Mouse (Mus musculus): Measurements from ENCODE around the gene E130208F15Rik.

E130208F15Rik gene

DNA sequence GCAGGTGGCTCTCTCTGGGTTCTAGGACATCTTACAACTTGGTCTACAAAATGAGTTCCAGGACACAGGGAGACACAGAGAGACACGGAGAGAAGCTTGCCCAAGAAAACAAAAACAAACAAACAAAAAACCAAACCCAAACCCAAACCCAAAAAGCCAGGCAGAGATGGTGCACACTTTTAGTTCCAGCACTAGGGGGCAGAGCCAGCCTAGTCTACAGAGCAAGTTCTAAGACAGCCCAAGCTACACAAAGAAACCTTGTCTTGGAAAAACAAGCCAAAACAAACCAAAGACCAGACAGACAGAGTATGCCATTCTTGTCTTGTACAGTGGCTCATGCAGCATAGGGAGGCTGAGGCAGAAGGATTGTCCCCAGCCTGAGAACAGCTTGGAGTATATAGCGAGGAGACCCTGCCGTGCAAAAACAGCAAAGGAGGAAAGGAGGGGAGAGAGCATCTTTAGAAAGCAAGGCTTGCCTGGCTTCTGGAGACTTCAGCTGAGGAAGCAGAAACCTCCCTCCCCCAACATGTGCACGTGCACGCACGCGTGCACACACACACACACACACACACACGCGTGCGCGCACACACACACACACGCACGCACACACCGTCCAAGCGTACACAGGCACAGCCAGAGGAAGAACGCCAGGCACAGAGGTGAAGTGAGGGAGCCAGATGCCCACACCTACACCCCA, 15.3 kb upstream of the E130208F15Rik start:
- in situ Hi-C loops (cut with MboI, MseI), result no loop called here

GRCm38 (mm10) chr7:30308076-30309005, 13.2 kb upstream of the E130208F15Rik start, which contains the start of gene Alkbh6:
Gene Alkbh6 (plus strand): TSS chr7:30308717.
- in situ Hi-C loops (cut with MboI, MseI), result no loop called here

- in situ Hi-C loops (cut with MboI, MseI), result no loop called here
Observed at GRCm38 (mm10) chr7:30309395-30310129, 12.0 kb upstream of the E130208F15Rik start.

DNA sequence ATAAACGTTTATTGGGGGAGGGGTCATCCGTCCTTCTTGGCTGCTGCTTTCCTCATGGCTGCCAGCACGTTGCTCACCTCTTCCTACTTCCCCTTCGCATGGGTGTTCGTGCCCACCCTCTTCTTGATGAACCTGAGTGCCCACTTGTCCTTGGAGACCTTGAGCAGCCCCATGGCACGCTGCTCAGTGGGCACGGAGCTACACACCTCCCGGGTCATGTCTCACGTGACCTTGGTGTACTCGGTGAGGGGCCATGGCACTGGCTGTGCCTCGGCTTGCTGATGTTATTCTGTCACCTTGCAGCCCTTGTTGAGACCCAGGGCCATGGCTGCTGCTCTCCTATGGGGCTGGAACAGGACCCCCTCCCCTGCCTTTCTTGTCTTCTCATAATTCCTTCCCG, 11.4 kb upstream of the E130208F15Rik start:
- in situ Hi-C loops (cut with MboI, MseI), result no loop called here

DNA sequence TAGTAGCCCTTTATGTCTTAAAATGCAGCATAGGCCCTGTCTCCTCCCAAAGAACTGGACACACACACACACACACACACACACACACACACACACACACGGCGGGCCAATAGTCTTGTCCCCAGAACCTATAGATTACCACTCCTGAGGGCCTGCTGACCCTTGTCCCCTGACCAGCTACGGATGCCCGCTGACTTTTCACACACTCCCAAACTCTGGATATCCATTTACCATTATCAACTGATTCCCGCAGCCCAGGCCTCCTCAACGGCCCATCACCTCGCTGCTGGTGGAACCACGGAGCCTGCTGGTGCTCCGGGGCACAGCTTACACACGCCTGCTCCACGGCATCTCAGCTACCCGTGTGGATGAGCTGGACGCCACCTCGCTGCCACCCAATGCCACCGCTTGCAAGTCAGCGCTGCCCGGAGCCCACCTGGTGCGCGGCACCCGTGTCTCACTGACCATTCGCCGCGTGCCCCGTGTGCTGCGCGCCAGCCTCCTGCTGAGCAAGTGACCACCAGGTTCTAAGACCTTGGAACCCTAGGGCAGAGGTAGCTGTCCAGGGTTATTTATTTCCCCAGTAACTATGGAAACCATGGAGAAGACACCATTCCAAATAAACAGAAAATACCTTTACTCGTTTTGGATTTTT, 7.7 kb upstream of the E130208F15Rik start:
- in situ Hi-C loops (cut with MboI, MseI), result no loop called here

DNA sequence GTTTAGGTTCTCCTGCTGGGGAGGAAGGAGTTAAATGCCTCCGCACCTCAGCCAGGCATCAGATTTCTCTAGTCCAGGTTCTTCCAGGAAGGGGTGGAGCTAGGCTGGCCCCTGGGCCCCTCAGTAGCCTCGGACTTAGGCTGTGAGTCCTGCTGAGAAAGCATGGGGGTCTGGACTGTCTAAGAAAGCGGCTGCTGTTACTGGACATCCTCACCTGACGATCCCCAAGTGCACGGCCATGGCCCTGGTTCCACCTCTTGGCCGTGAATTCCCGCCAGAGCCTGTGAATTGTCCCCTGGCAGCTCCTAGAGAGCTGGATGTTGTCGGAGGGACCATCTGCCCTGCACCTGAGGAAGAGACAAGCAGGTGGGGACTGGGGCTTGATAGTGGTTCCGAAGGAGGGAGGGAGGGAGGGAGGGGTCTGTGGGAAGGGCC, 6.8 kb upstream of the E130208F15Rik start, which contains the start of gene Syne4:
Gene Syne4 (plus strand): TSS at position 87 of the 435 bp plus-strand sequence.
- in situ Hi-C loops (cut with MboI, MseI), result no loop called here

DNA sequence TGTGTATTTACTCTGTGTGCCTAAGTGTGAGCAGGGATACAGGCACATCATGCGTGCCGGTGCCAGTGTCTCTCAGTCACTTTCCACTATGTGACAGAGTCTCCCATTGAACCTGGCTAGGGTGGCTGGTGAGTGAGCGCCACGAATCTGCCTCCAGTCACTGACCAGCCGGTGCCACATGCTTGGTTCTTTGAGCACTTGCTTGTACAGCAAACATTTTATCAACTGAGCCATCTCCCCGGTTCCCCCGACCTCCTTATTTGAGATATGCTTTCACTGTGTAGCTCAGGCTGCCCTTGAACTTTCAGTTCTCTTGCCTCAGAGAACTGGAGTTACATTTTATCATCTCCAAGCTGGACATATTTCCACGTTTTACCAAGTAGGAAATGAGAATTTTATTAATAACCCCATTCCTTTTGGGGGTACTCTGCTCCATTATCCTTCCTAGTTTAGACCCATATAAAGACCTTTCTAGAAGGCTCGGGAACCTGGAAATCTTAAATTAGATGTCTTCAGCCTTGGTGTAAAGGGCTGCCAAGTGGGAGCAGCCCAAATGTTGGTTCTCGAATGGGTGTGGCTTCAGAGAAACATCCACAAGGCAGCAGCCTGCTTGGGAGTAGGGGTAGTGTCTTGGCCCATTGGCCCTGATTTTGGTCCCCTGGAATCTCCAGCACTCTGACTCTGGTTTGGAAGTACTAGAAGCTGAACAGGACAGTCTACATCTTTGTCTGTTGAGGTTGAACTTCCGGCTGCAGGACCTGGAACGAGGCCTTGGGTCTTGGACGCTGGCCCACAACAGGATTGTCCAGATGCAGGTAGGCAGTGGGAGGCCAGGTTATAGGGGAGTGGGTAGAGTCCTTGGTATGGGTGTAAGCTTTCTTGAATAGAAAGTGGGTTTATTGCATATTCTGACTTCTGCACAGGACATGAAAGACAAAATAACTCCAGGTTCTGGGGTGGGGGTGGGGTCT, 5.7 kb upstream of the E130208F15Rik start:
- in situ Hi-C loops (cut with MboI, MseI), result no loop called here

- in situ Hi-C loops (cut with MboI, MseI), result no loop called here
Observed at GRCm38 (mm10) chr7:30318142-30318541, 3.4 kb upstream of the E130208F15Rik start.

DNA sequence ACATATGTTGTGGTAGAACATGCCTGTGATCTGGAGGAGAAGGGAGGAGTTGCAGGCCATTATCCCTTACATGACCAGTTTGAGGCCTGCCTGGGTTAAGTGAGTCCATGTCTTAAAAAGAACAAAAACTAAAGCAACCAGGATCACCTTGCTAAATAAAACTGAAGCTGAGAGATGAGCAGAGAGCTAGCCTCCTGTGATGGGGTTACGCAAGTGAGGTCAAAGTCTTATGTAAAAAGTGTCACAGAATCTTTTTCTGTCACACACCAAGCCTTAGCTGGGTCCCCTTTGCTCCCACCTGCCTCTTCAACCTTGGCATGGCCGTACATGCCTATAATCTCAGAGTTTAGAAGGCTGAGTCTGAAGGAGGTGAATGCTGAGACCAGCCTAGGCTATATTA, 594 bp upstream of the E130208F15Rik start:
- in situ Hi-C loops (cut with MboI, MseI), result loop anchor here (10.0 kb wide), 1 partner anchor 1926 kb away; the partner anchor contains the start of genes Med29 and Paf1

GRCm38 (mm10) chr7:30322285-30322667, 736 bp downstream of the E130208F15Rik start:
- in situ Hi-C loops (cut with MboI, MseI), result loop anchor here (10.0 kb wide), 1 partner anchor 1927 kb away; the partner anchor contains the start of genes Med29 and Paf1

DNA sequence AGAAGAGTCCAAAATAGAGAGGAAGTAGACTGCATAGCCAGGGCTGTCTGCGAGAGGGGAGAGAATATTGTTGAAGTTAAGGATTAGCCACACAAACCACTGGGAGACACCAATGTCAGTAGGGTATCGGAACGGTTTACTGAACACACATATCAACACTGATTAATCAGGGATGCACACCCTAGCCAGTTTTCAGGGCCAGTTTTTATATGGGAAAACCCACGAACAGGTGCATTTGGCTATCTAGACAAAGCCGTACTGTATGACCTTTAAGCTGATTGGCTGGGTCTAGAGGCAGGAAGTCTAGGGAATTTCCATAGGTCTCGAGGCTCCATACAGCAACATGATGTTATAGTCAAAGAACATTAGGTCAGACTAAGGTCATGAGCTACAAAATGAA, 1.3 kb downstream of the E130208F15Rik start:
- in situ Hi-C loops (cut with MboI, MseI), result loop anchor here (10.0 kb wide), 1 partner anchor 1928 kb away; the partner anchor contains the start of genes Med29 and Paf1

DNA sequence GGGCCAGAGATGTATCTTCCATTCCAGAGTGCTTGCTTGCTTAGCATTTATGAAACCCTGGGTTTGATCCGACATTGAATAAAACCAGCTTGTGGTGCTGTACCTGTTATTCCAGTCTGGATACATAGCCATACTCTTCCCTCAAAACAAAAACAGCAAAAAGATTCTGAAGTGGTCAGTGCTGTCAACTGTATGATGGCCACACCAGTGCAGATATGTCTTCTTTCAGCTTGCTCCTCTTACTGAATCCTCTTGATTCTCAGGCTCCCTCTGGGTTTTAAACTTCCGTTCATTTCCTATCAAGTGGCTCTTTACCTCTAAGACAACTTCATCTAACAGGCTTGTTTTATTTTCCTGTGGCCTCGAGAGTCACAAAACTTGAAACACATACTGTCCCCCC, 2.3 kb downstream of the E130208F15Rik start, which contains the start of gene Sdhaf1:
Gene Sdhaf1 (minus strand): TSS at position 101 of the 400 bp plus-strand sequence.
- in situ Hi-C loops (cut with MboI, MseI), result loop anchor here (10.0 kb wide), 1 partner anchor 1929 kb away; the partner anchor contains the start of genes Med29 and Paf1

GRCm38 (mm10) chr7:30324300-30324944, 2.9 kb downstream of the E130208F15Rik start:
- in situ Hi-C loops (cut with MboI, MseI), result loop anchor here (10.0 kb wide), 1 partner anchor 1930 kb away; the partner anchor contains the start of genes Med29 and Paf1

GRCm38 (mm10) chr7:30325364-30325763, 3.8 kb downstream of the E130208F15Rik start:
- in situ Hi-C loops (cut with MboI, MseI), result loop anchor here (10.0 kb wide), 1 partner anchor 1931 kb away; the partner anchor contains the start of genes Med29 and Paf1

DNA sequence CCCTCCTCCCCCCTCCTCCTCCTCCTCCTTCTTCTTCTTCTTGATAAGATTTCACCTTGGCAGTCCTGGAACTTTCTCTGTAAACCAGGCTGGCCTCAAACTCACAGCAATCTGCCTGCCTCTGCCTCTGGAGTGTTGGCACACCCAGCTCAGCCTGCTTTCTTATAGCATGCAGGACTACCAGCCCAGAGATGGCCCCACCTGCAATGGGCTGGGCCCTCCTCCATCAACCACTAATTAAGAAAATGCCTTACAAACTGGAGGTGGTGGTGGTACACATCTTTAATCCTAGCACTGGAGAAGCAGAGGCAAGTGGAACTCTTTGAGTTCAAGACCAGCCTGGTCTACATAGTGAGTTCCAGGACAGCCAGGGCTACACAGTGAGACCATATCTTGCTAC, 4.9 kb downstream of the E130208F15Rik start:
- in situ Hi-C loops (cut with MboI, MseI), result loop anchor here (10.0 kb wide), 1 partner anchor 1932 kb away; the partner anchor contains the start of genes Med29 and Paf1

GRCm38 (mm10) chr7:30327140-30327539, 5.6 kb downstream of the E130208F15Rik start:
- in situ Hi-C loops (cut with MboI, MseI), result loop anchor here (10.0 kb wide), 1 partner anchor 1932 kb away; the partner anchor contains the start of genes Med29 and Paf1

- in situ Hi-C loops (cut with MboI, MseI), result loop anchor here (10.0 kb wide), 1 partner anchor 1934 kb away; the partner anchor contains the start of genes Med29 and Paf1
Observed at GRCm38 (mm10) chr7:30328379-30328778, 6.8 kb downstream of the E130208F15Rik start.

- in situ Hi-C loops (cut with MboI, MseI), result no loop called here
Observed at GRCm38 (mm10) chr7:30331887-30332286, 10.3 kb downstream of the E130208F15Rik start.

All from T-helper 2 cell (primary cell).